Mouse (Mus musculus) right cerebral cortex, adult 18-20 months (tissue): ENCODE measurements at regions not wholly inside any gene's neighbourhood (a gene's known extent, or its start where the extent isn't known, plus 50 kb on each side); places are given as distances from the start of the nearest gene placed in this dataset.

Source experiments
- DNase-seq: peaks from one replicate; pipeline ENCODE4 v3.0.0; 2022; ENCODE audit warnings: mixed read lengths

- DNase-seq = no peak
Measured at GRCm38 (mm10) chr10:9061979-9062378, 176.1 kb upstream of the Sash1 start.

- no peak for DNase-seq
Measured at GRCm38 (mm10) chr10:9055274-9055673, 169.4 kb upstream of the Sash1 start.

GRCm38 (mm10) chr10:9053371-9053770, 167.5 kb upstream of the Sash1 start:
- DNase-seq = peak; percentile 23

GRCm38 (mm10) chr10:9047341-9047740, 161.5 kb upstream of the Sash1 start:
- no peak for DNase-seq

- DNase-seq = no peak
Measured at GRCm38 (mm10) chr10:9044746-9045370, 159.0 kb upstream of the Sash1 start.

GRCm38 (mm10) chr10:9043507-9043906, 157.6 kb upstream of the Sash1 start:
- DNase-seq = no peak

GRCm38 (mm10) chr10:9030486-9030885, 144.6 kb upstream of the Sash1 start:
- no peak for DNase-seq

GRCm38 (mm10) chr10:9029506-9029905, 143.6 kb upstream of the Sash1 start:
- no peak for DNase-seq

GRCm38 (mm10) chr10:9027070-9027807, 141.4 kb upstream of the Sash1 start:
- DNase-seq = peak; percentile 31

- peak; percentile 18 for DNase-seq
Measured at GRCm38 (mm10) chr10:9014810-9015505, 129.1 kb upstream of the Sash1 start.

GRCm38 (mm10) chr10:9013549-9013925, 127.7 kb upstream of the Sash1 start:
- DNase-seq = no peak

- DNase-seq = peak; percentile 44
Measured at GRCm38 (mm10) chr10:9012829-9013548, 127.1 kb upstream of the Sash1 start.

- DNase-seq = no peak
Measured at GRCm38 (mm10) chr10:9011906-9012305, 126.0 kb upstream of the Sash1 start.

GRCm38 (mm10) chr10:9010191-9010590, 124.3 kb upstream of the Sash1 start:
- DNase-seq = no peak

GRCm38 (mm10) chr10:9005140-9005909, 119.5 kb upstream of the Sash1 start:
- DNase-seq = no peak

- no peak for DNase-seq
Measured at GRCm38 (mm10) chr10:9002261-9002660, 116.4 kb upstream of the Sash1 start.

GRCm38 (mm10) chr10:8998758-8999398, 113.0 kb upstream of the Sash1 start:
- DNase-seq = no peak

GRCm38 (mm10) chr10:8998356-8998755, 112.5 kb upstream of the Sash1 start:
- no peak for DNase-seq

GRCm38 (mm10) chr10:8995097-8995496, 109.2 kb upstream of the Sash1 start:
- no peak for DNase-seq

GRCm38 (mm10) chr10:8986339-8986738, 100.5 kb upstream of the Sash1 start:
- no peak for DNase-seq

GRCm38 (mm10) chr10:8983347-8983746, 97.5 kb upstream of the Sash1 start:
- no peak for DNase-seq

GRCm38 (mm10) chr10:8980568-8980967, 94.7 kb upstream of the Sash1 start:
- no peak for DNase-seq
